Mouse (Mus musculus) forebrain, embryonic 15.5 days (tissue): ENCODE data around the gene AC124108.1. TPM values are rescaled to one million over a fixed set of nuclear protein-coding genes. Genes with fewer than 3 reads are reported as not detected.

ENCODE experiments used
- ATAC-seq: fragments of 200-750 bp; cut with Nextera tagmentation; replicated peaks from 2 replicates; pipeline ENCODE4 v1.8.0; 2017; ENCODE audit warnings: mild to moderate bottlenecking, moderate TSS enrichment, moderate library complexity
- H3K27ac ChIP-seq: fragments of 300-500 bp; sonication (generic); replicated peaks from 2 replicates; pipeline ENCODE4 v1.5.1; 2015; ENCODE audit warnings: mild to moderate bottlenecking, inconsistent platforms
- H3K27me3 ChIP-seq: fragments of 300-500 bp; sonication (generic); 2 replicates; pipeline ENCODE4 v1.6.1; 2015; ENCODE audit warnings: inconsistent platforms
- H3K36me3 ChIP-seq: fragments of 300-500 bp; sonication (generic); 2 replicates; pipeline ENCODE4 v1.6.1; 2015; ENCODE audit warnings: mild to moderate bottlenecking, inconsistent platforms
- H3K4me1 ChIP-seq: fragments of 300-500 bp; sonication (generic); 2 replicates; pipeline ENCODE4 v1.6.1; 2015; ENCODE audit warnings: inconsistent platforms
- H3K4me2 ChIP-seq: fragments of 300-500 bp; sonication (generic); replicated peaks from 2 replicates; pipeline ENCODE4 v1.6.1; 2015; ENCODE audit warnings: mild to moderate bottlenecking, inconsistent platforms
- H3K4me3 ChIP-seq: fragments of 300-500 bp; sonication (generic); 2 replicates; pipeline ENCODE4 v1.5.1; 2015; ENCODE audit warnings: mild to moderate bottlenecking, inconsistent platforms
- H3K9ac ChIP-seq: fragments of 300-500 bp; sonication (generic); replicated peaks from 2 replicates; pipeline ENCODE4 v1.6.1; 2015; ENCODE audit warnings: mild to moderate bottlenecking, inconsistent platforms
- H3K9me3 ChIP-seq: fragments of 300-500 bp; sonication (generic); 2 replicates; pipeline ENCODE4 v1.6.1; 2016; ENCODE audit warnings: inconsistent platforms
- WGBS: fragments of 180-500 bp; shearing (Covaris S2); methylation state at CpG from one replicate; pipeline ENCODE4 v1.1.7; 2015; ENCODE audit warnings: mixed read lengths; 5-methylcytosine and 5-hydroxymethylcytosine counted together
- polyA plus RNA-seq: library from polyadenylated mRNA; unstranded; fragments of >200 nt; fragmentation: Nextera tagmentation; extraction: Ambion mirVana; gene quantifications from 2 replicates; pipeline ENCODE4 v1.2.1, GENCODE M21; 2015

AC124108.1 gene
- polyA plus RNA-seq, 1 experiment from 2014 or later, result 2.5 TPM

GRCm38 (mm10) chr1:132168115-132168767, 23.0 kb upstream of the AC124108.1 start:
- H3K9ac ChIP-seq, result no peak overlapping the region
- H3K27ac ChIP-seq, result peak overlapping the region; percentile 74
- 0 out of 2 replicates have a peak overlapping the region, but pooled peaks have one; percentile 3 for H3K4me3 ChIP-seq
- no peaks in the 10 kb centered on the region for H3K36me3 ChIP-seq
- peak; percentile 74 for ATAC-seq
- H3K4me1 ChIP-seq, result peaks cover 29% of the 10 kb centered on the region
- no peaks in the 10 kb centered on the region for H3K9me3 ChIP-seq
- peak overlapping the region; percentile 30 for H3K4me2 ChIP-seq
- H3K27me3 ChIP-seq, result no peaks in the 10 kb centered on the region
- 9% methylated on average over 12 of the region's 12 CpGs for WGBS

GRCm38 (mm10) chr1:132170698-132171097, 20.6 kb upstream of the AC124108.1 start:
- H3K36me3 ChIP-seq, result no peaks in the 10 kb centered on the region
- no peak overlapping the region for H3K4me2 ChIP-seq
- no peaks in the 10 kb centered on the region for H3K27me3 ChIP-seq
- H3K27ac ChIP-seq, result no peak overlapping the region
- WGBS, result 57% methylated on average over 6 of the region's 6 CpGs
- ATAC-seq, result no peak
- H3K4me3 ChIP-seq, result no peak overlapping the region
- no peak overlapping the region for H3K9ac ChIP-seq
- H3K4me1 ChIP-seq, result peaks cover 19% of the 10 kb centered on the region
- no peaks in the 10 kb centered on the region for H3K9me3 ChIP-seq

GRCm38 (mm10) chr1:132171619-132172018, 19.6 kb upstream of the AC124108.1 start:
- H3K36me3 ChIP-seq, result no peaks in the 10 kb centered on the region
- no peak overlapping the region for H3K4me2 ChIP-seq
- H3K9me3 ChIP-seq, result no peaks in the 10 kb centered on the region
- no peaks in the 10 kb centered on the region for H3K27me3 ChIP-seq
- peaks cover 19% of the 10 kb centered on the region for H3K4me1 ChIP-seq
- no peak overlapping the region for H3K27ac ChIP-seq
- WGBS, result 13% methylated on average over 1 of the region's 2 CpGs
- no peak overlapping the region for H3K9ac ChIP-seq
- H3K4me3 ChIP-seq, result no peak overlapping the region
- no peak for ATAC-seq

GRCm38 (mm10) chr1:132186303-132186702, 5.0 kb upstream of the AC124108.1 start:
- ATAC-seq, result no peak

GRCm38 (mm10) chr1:132188442-132189066, 2.7 kb upstream of the AC124108.1 start:
- Histone ChIP-seq H3K9me3 (no peaks in the 10 kb centered on the region), H3K4me3 (no peak overlapping the region), H3K9ac (no peak overlapping the region), H3K27me3 (no peaks in the 10 kb centered on the region), H3K4me1 (peaks cover 27% of the 10 kb centered on the region), H3K36me3 (no peaks in the 10 kb centered on the region), H3K4me2 (no peak overlapping the region), H3K27ac (no peak overlapping the region)
- 59% methylated on average over 9 of the region's 9 CpGs for WGBS
- no peak for ATAC-seq

More at GRCm38 (mm10) chr1:132186303-132186702, 5.0 kb upstream of the AC124108.1 start:
- no peaks in the 10 kb centered on the region for H3K36me3 ChIP-seq
- 87% methylated on average over 4 of the region's 4 CpGs for WGBS
- no peak overlapping the region for H3K27ac ChIP-seq
- H3K4me2 ChIP-seq, result no peak overlapping the region
- H3K4me1 ChIP-seq, result peaks cover 10% of the 10 kb centered on the region; the same call in 1 of the 2 replicates
- H3K4me3 ChIP-seq, result no peak overlapping the region
- no peaks in the 10 kb centered on the region for H3K9me3 ChIP-seq
- H3K9ac ChIP-seq, result no peak overlapping the region
- H3K27me3 ChIP-seq, result no peaks in the 10 kb centered on the region

GRCm38 (mm10) chr1:132189231-132189630, 2.0 kb upstream of the AC124108.1 start:
- peak overlapping the region; percentile 65; the same call in 1 of the 2 replicates for H3K4me2 ChIP-seq
- no peaks in the 10 kb centered on the region for H3K36me3 ChIP-seq
- peaks cover 34% of the 10 kb centered on the region for H3K4me1 ChIP-seq
- H3K9me3 ChIP-seq, result no peaks in the 10 kb centered on the region
- H3K4me3 ChIP-seq, result peak overlapping the region; percentile 94
- WGBS, result 38% methylated on average over 4 of the region's 4 CpGs
- H3K9ac ChIP-seq, result peak overlapping the region; percentile 100; the same call in 1 of the 2 replicates
- ATAC-seq, result no peak
- H3K27ac ChIP-seq, result peak overlapping the region; percentile 99
- H3K27me3 ChIP-seq, result no peaks in the 10 kb centered on the region

- Histone ChIP-seq H3K9me3 (no peaks in the 10 kb centered on the region), H3K4me1 (peaks cover 42% of the 10 kb centered on the region), H3K27me3 (no peaks in the 10 kb centered on the region), H3K9ac (peak overlapping the region; percentile 100), H3K27ac (peak overlapping the region; percentile 99), H3K36me3 (no peaks in the 10 kb centered on the region), H3K4me2 (peak overlapping the region; percentile 65), H3K4me3 (peak overlapping the region; percentile 94)
- WGBS, result under 1% methylated on average over 45 of the region's 50 CpGs
- peak; percentile 80 for ATAC-seq
These were observed 1.2 kb upstream of the AC124108.1 start for GRCm38 (mm10) chr1:132190040-132190513.

- H3K9me3 ChIP-seq, result no peaks in the 10 kb centered on the region
- peak overlapping the region; percentile 94 for H3K4me3 ChIP-seq
- WGBS, result under 1% methylated on average over 62 of the region's 62 CpGs
- peak; percentile 47 for ATAC-seq
- H3K9ac ChIP-seq, result peak overlapping the region; percentile 100
- H3K4me1 ChIP-seq, result peaks cover 48% of the 10 kb centered on the region
- H3K27ac ChIP-seq, result peak overlapping the region; percentile 99
- peak overlapping the region; percentile 65 for H3K4me2 ChIP-seq
- no peaks in the 10 kb centered on the region for H3K36me3 ChIP-seq
- H3K27me3 ChIP-seq, result no peaks in the 10 kb centered on the region
These were observed 600 bp upstream of the AC124108.1 start for GRCm38 (mm10) chr1:132190621-132191092.

GRCm38 (mm10) chr1:132191786-132192680, 776 bp downstream of the AC124108.1 start:
- 1% methylated on average over 16 of the region's 16 CpGs for whole genome bisulfite sequencing
- Histone ChIP-seq H3K4me1 (peaks cover 62% of the 10 kb centered on the region), H3K27ac (peak overlapping the region; percentile 99), H3K4me2 (peak overlapping the region; percentile 65), H3K9ac (peak overlapping the region; percentile 100), H3K27me3 (no peaks in the 10 kb centered on the region), H3K4me3 (peak overlapping the region; percentile 94), H3K36me3 (no peaks in the 10 kb centered on the region), H3K9me3 (no peaks in the 10 kb centered on the region)
- ATAC-seq, result peak; percentile 45

- Histone ChIP-seq H3K4me2 (peak overlapping the region; percentile 65), H3K9me3 (no peaks in the 10 kb centered on the region), H3K9ac (no peak overlapping the region), H3K4me3 (peak overlapping the region; percentile 94), H3K27ac (peak overlapping the region; percentile 99; the same call in 1 of the 2 replicates), H3K36me3 (no peaks in the 10 kb centered on the region), H3K27me3 (no peaks in the 10 kb centered on the region), H3K4me1 (peaks cover 80% of the 10 kb centered on the region)
- WGBS, result 66% methylated on average over 3 of the region's 3 CpGs
- ATAC-seq, result no peak
These were observed 2.5 kb downstream of the AC124108.1 start for GRCm38 (mm10) chr1:132193806-132194205.

- no peak overlapping the region for H3K27ac ChIP-seq
- ATAC-seq, result no peak
- no peaks in the 10 kb centered on the region for H3K9me3 ChIP-seq
- H3K4me3 ChIP-seq, result no peak overlapping the region
- peaks cover 82% of the 10 kb centered on the region for H3K4me1 ChIP-seq
- H3K27me3 ChIP-seq, result no peaks in the 10 kb centered on the region
- no peak overlapping the region for H3K9ac ChIP-seq
- 34% methylated on average over 3 of the region's 3 CpGs for WGBS
- H3K36me3 ChIP-seq, result no peaks in the 10 kb centered on the region
- peak overlapping the region; percentile 65 for H3K4me2 ChIP-seq
These were observed 3.4 kb downstream of the AC124108.1 start for GRCm38 (mm10) chr1:132194624-132195023.
